Mouse (Mus musculus) lung, postnatal 0 days (tissue): ENCODE results near the gene Eloa. TPM values are rescaled to one million over a fixed set of nuclear protein-coding genes. Genes with fewer than 3 reads are reported as not detected.

ENCODE experiments used
- ATAC-seq: fragments of 200-750 bp; cut with Nextera tagmentation; 2 replicates; pipeline ENCODE4 v1.8.0; 2017; ENCODE audit warnings: moderate library complexity
- DNase-seq: peaks from one replicate; pipeline ENCODE4 v3.0.0-alpha.2; 2016; ENCODE audit warnings: low spot score
- H3K27ac ChIP-seq: fragments of 300-500 bp; sonication (generic); 2 replicates; pipeline ENCODE4 v1.5.1; 2014; ENCODE audit warnings: antibody characterized with exemption, mild to moderate bottlenecking, low read length, mixed read lengths
- H3K27me3 ChIP-seq: fragments of 300-500 bp; sonication (generic); replicated peaks from 2 replicates; pipeline ENCODE4 v1.6.1; 2014; ENCODE audit warnings: low read length, mixed read lengths; ENCODE audit not compliant: insufficient read depth
- H3K36me3 ChIP-seq: fragments of 300-500 bp; sonication (generic); 2 replicates; pipeline ENCODE4 v1.6.1; 2014; ENCODE audit warnings: low read length, mixed read lengths; ENCODE audit not compliant: insufficient read depth
- H3K4me1 ChIP-seq: fragments of 300-500 bp; sonication (generic); 2 replicates; pipeline ENCODE4 v1.6.1; 2014; ENCODE audit warnings: antibody characterized with exemption, low read depth, low read length, mixed read lengths; ENCODE audit not compliant: insufficient read depth
- H3K4me2 ChIP-seq: fragments of 300-500 bp; sonication (generic); replicated peaks from 2 replicates; pipeline ENCODE4 v1.6.1; 2014; ENCODE audit warnings: low read depth, mild to moderate bottlenecking, low read length, moderate library complexity, mixed read lengths
- H3K4me3 ChIP-seq: fragments of 300-500 bp; sonication (generic); 2 replicates; pipeline ENCODE4 v1.5.1; 2014; ENCODE audit warnings: low read depth, low read length
- H3K9ac ChIP-seq: fragments of 300-500 bp; sonication (generic); replicated peaks from 2 replicates; pipeline ENCODE4 v1.6.1; 2014; ENCODE audit warnings: low read depth, mild to moderate bottlenecking
- H3K9me3 ChIP-seq: fragments of 300-500 bp; sonication (generic); 2 replicates; pipeline ENCODE4 v1.6.1; 2016; ENCODE audit warnings: low read length, mixed read lengths
- CTCF ChIP-seq: IDR thresholded peaks from 2 replicates; pipeline ENCODE4 v1.5.1; 2016; ENCODE audit warnings: antibody characterized with exemption, mild to moderate bottlenecking
- EP300 ChIP-seq: IDR thresholded peaks from 2 replicates; pipeline ENCODE4 v1.6.1; 2016; ENCODE audit warnings: antibody characterized with exemption, mild to moderate bottlenecking, control low read depth
- WGBS: fragments of 180-500 bp; shearing (Covaris S2); extraction: QIAGEN DNeasy Blood & Tissue Kit; methylation state at CpG from one replicate; pipeline ENCODE4 v1.1.7; 2014; 5-methylcytosine and 5-hydroxymethylcytosine counted together
- polyA plus RNA-seq: library from polyadenylated mRNA; unstranded; fragments of >200 nt; fragmentation: Nextera tagmentation; extraction: Ambion mirVana; gene quantifications from 2 replicates; pipeline ENCODE4 v1.2.1, GENCODE M21; 2015

Eloa gene
- polyA plus RNA-seq, 1 experiment from 2014 or later: 25.6 TPM

- H3K9ac ChIP-seq: no peak overlapping the region
- TF ChIP-seq CTCF (no peak), EP300 (no peak)
- no peaks in the 10 kb centered on the region for H3K9me3 ChIP-seq
- H3K4me2 ChIP-seq: no peak overlapping the region
- peaks cover 11% of the 10 kb centered on the region for H3K4me1 ChIP-seq
- no peak for DNase-seq
- H3K36me3 ChIP-seq: peaks cover 19% of the 10 kb centered on the region; the same call in 1 of the 2 replicates
- H3K4me3 ChIP-seq: no peak overlapping the region
- no peak overlapping the region for H3K27ac ChIP-seq
- H3K27me3 ChIP-seq: no peaks in the 10 kb centered on the region
- whole genome bisulfite sequencing: 93% methylated on average over 6 of the region's 6 CpGs
- no peak for ATAC-seq
These were observed 28.7 kb upstream of the Eloa start for GRCm38 (mm10) chr4:136050226-136050625.

- Histone ChIP-seq H3K9ac (no peak overlapping the region), H3K27ac (peak overlapping the region; percentile 51; the same call in 1 of the 2 replicates), H3K27me3 (no peaks in the 10 kb centered on the region), H3K4me1 (peaks cover 11% of the 10 kb centered on the region), H3K9me3 (no peaks in the 10 kb centered on the region), H3K36me3 (peaks cover 19% of the 10 kb centered on the region; the same call in 1 of the 2 replicates), H3K4me2 (no peak overlapping the region), H3K4me3 (no peak overlapping the region)
- DNase-seq: peak; percentile 76
- TF ChIP-seq EP300 (no peak), CTCF (no peak)
- peak; percentile 53 for ATAC-seq
- 61% methylated on average over 4 of the region's 4 CpGs for WGBS
These were observed 26.9 kb upstream of the Eloa start for GRCm38 (mm10) chr4:136048291-136049032.

- DNase-seq (no peak), ATAC-seq (no peak)
- no peak overlapping the region for H3K4me2 ChIP-seq
- H3K9ac ChIP-seq: no peak overlapping the region
- no peaks in the 10 kb centered on the region for H3K27me3 ChIP-seq
- H3K36me3 ChIP-seq: peaks cover 19% of the 10 kb centered on the region; the same call in 1 of the 2 replicates
- no peak overlapping the region for H3K4me3 ChIP-seq
- H3K4me1 ChIP-seq: peaks cover 11% of the 10 kb centered on the region
- 55% methylated on average over 4 of the region's 4 CpGs for WGBS
- H3K27ac ChIP-seq: 0 out of 2 replicates have a peak overlapping the region, but pooled peaks have one; percentile 51
- no peaks in the 10 kb centered on the region for H3K9me3 ChIP-seq
- TF ChIP-seq EP300 (no peak), CTCF (no peak; the same call in 1 of the 2 replicates)
These were observed 26.1 kb upstream of the Eloa start for GRCm38 (mm10) chr4:136047626-136048025.

- 61% methylated on average over 6 of the region's 6 CpGs for WGBS
- Histone ChIP-seq H3K9ac (no peak overlapping the region), H3K36me3 (peaks cover 19% of the 10 kb centered on the region; the same call in 1 of the 2 replicates)
These were observed 25.3 kb upstream of the Eloa start for GRCm38 (mm10) chr4:136046888-136047287.

GRCm38 (mm10) chr4:136045091-136045490, 23.5 kb upstream of the Eloa start:
- ATAC-seq (no peak), DNase-seq (no peak)
- H3K4me3 ChIP-seq: no peak overlapping the region
- no peak for TF ChIP-seq CTCF
- no peak for TF ChIP-seq EP300
- H3K9ac ChIP-seq: no peak overlapping the region
- no peaks in the 10 kb centered on the region for H3K4me1 ChIP-seq
- H3K27me3 ChIP-seq: no peaks in the 10 kb centered on the region
- peaks cover 11% of the 10 kb centered on the region; the same call in 1 of the 2 replicates for H3K36me3 ChIP-seq
- 83% methylated on average over 5 of the region's 5 CpGs for WGBS
- H3K4me2 ChIP-seq: no peak overlapping the region
- no peaks in the 10 kb centered on the region for H3K9me3 ChIP-seq
- H3K27ac ChIP-seq: no peak overlapping the region

More at GRCm38 (mm10) chr4:136046888-136047287, 25.3 kb upstream of the Eloa start:
- no peak overlapping the region for H3K27ac ChIP-seq
- peaks cover 7% of the 10 kb centered on the region for H3K4me1 ChIP-seq
- H3K27me3 ChIP-seq: no peaks in the 10 kb centered on the region
- ATAC-seq (no peak), DNase-seq (no peak)
- H3K9me3 ChIP-seq: no peaks in the 10 kb centered on the region
- H3K4me3 ChIP-seq: no peak overlapping the region
- H3K4me2 ChIP-seq: no peak overlapping the region
- TF ChIP-seq CTCF: no peak
- TF ChIP-seq EP300: no peak

- H3K4me2 ChIP-seq: no peak overlapping the region
- H3K9ac ChIP-seq: no peak overlapping the region
- WGBS: 86% methylated on average over 6 of the region's 6 CpGs
- no peaks in the 10 kb centered on the region for H3K27me3 ChIP-seq
- no peak overlapping the region for H3K27ac ChIP-seq
- H3K36me3 ChIP-seq: peaks cover 5% of the 10 kb centered on the region; the same call in 1 of the 2 replicates
- no peak for ATAC-seq
- no peaks in the 10 kb centered on the region for H3K9me3 ChIP-seq
- no peak overlapping the region for H3K4me3 ChIP-seq
- no peak for DNase-seq
- H3K4me1 ChIP-seq: no peaks in the 10 kb centered on the region
- no peak for TF ChIP-seq EP300
These were observed 22.3 kb upstream of the Eloa start for GRCm38 (mm10) chr4:136043784-136044400.
